Mouse (Mus musculus): Measurements from ENCODE around the gene Gm48552. TPM values are rescaled to one million over a fixed set of nuclear protein-coding genes. Genes with fewer than 3 reads are reported as not detected.

The Gm48552 gene
- polyA plus RNA-seq, 1 experiment from 2014 or later, result 0.31 TPM

DNA sequence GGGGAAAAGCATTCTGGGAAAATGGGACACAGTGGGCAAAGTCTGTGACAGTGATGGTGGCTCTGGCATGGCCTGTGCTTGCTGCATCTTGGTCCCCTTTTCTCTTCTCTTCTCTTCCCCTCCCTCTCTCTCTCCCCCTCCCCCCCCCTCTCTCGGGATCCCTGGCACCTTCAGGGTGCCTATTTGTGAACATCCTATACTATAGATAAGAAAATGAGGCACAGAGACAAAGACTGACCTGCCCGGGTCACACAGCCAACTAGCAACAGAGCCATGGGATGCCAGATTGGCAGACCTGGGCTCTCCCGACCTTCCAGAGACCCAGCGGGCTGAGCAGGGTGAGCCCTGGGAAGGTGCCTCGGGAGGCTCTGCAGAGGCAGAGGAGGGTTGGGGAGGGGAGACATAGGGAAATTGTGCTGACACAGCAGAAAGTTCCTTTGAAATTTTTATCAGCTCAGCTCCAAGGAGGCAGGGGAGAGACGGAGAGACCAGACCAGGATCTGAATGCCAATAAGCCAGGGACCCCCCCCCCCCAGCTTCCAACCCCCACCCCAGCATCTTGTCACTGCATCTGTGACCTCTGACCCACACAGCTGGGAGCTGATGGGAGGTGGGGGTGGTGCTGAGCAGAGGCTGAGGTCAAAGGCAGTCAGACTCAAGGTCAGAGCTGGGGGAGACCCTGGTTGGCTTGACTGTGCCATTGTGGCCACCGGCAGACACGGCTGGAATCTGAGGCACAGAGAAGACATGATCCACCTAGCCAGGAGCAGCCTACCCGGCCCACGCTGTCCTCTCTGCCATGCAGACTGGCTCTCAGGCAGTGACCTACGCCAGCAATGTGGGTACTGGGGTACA is 29.6 kb downstream of the Gm48552 start:
- Histone ChIP-seq H3K9me3 (ENCODE audit: control insufficient read depth) (no peaks in the 10 kb centered on the region), H3K4me3 (ENCODE audit: low read depth, low read length) (no peak overlapping the region), H3K4me2 (replicated peaks; ENCODE audit: low read depth) (no peak overlapping the region), H3K27me3 (replicated peaks; ENCODE audit: control insufficient read depth, insufficient read depth, low read length) (no peaks in the 10 kb centered on the region), H3K27ac (ENCODE audit: low read depth, low read length) (no peak overlapping the region), H3K9ac (ENCODE audit: low read depth, low read length) (no peak overlapping the region), H3K4me1 (replicated peaks; ENCODE audit: control insufficient read depth, insufficient read depth, low read length) (peaks cover 10% of the 10 kb centered on the region; the same call in 1 of the 2 replicates), H3K36me3 (ENCODE audit: control insufficient read depth, insufficient read depth) (peaks cover 7% of the 10 kb centered on the region; the same call in 1 of the 2 replicates)
- 70% methylated on average over 11 of the region's 11 CpGs for WGBS
- no peak for ATAC-seq
- no peak for TF ChIP-seq CTCF (IDR thresholded peaks at IDR 0.05; ENCODE audit: low read depth)

DNA sequence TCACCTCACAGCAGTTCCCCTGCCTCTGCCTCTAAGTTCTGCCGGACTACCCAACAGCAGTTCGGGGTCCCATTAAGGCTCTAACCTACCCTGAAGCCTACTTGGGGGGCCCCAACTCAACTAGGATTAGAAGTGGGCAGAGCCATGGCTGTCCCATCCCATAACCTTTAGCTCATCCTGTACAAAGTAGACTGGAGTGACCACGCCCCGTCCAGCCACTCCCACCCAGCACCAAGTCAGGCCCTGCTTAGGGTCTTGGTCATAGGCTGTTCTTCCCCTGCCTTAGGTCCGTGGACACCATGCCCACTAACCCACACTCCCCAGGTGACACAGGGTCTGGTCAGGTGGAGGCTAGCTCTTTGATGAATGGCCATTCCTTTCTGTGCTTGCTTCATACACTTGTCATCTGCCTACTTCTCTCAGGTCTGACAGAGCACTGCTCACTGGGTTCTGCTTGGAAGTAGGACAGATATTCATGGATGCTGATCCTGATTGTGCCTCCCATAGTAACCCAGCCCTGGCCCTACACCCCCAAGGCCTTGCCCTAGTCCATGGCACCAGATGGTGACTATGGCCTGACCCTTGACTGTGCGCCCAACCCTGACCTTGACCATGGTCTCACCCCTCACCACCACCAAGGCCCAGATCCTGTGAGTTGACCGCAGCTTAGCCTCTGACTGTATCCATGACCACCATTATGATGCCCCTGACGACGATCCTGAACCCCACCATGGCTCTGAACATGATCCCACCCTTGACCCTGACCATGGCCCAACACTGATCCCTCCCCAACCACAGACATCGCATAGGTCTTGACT is 30.5 kb downstream of the Gm48552 start:
- Histone ChIP-seq H3K36me3 (ENCODE audit: control insufficient read depth, insufficient read depth) (peaks cover 7% of the 10 kb centered on the region; the same call in 1 of the 2 replicates), H3K4me1 (replicated peaks; ENCODE audit: control insufficient read depth, insufficient read depth, low read length) (peaks cover 7% of the 10 kb centered on the region; the same call in 1 of the 2 replicates), H3K9me3 (ENCODE audit: control insufficient read depth) (no peaks in the 10 kb centered on the region), H3K9ac (ENCODE audit: low read depth, low read length) (no peak overlapping the region), H3K4me2 (replicated peaks; ENCODE audit: low read depth) (no peak overlapping the region), H3K4me3 (ENCODE audit: low read depth, low read length) (no peak overlapping the region), H3K27me3 (replicated peaks; ENCODE audit: control insufficient read depth, insufficient read depth, low read length) (peaks cover 6% of the 10 kb centered on the region), H3K27ac (ENCODE audit: low read depth, low read length) (no peak overlapping the region)
- TF ChIP-seq CTCF (IDR thresholded peaks at IDR 0.05; ENCODE audit: low read depth), result no peak
- ATAC-seq, result no peak
- 92% methylated on average over 10 of the region's 10 CpGs for WGBS

- Histone ChIP-seq H3K4me3 (ENCODE audit: low read depth, low read length) (no peak overlapping the region), H3K36me3 (ENCODE audit: control insufficient read depth, insufficient read depth) (peaks cover 7% of the 10 kb centered on the region; the same call in 1 of the 2 replicates), H3K27ac (ENCODE audit: low read depth, low read length) (no peak overlapping the region), H3K4me1 (replicated peaks; ENCODE audit: control insufficient read depth, insufficient read depth, low read length) (no peaks in the 10 kb centered on the region), H3K9me3 (ENCODE audit: control insufficient read depth) (no peaks in the 10 kb centered on the region), H3K9ac (ENCODE audit: low read depth, low read length) (no peak overlapping the region), H3K27me3 (replicated peaks; ENCODE audit: control insufficient read depth, insufficient read depth, low read length) (peaks cover 9% of the 10 kb centered on the region), H3K4me2 (replicated peaks; ENCODE audit: low read depth) (no peak overlapping the region)
- 86% methylated on average over 40 of the region's 40 CpGs for WGBS
- no peak for ATAC-seq
- TF ChIP-seq CTCF (IDR thresholded peaks at IDR 0.05; ENCODE audit: low read depth), result no peak
These were observed 31.5 kb downstream of the Gm48552 start for GRCm38 (mm10) chr10:81420191-81420767.

DNA sequence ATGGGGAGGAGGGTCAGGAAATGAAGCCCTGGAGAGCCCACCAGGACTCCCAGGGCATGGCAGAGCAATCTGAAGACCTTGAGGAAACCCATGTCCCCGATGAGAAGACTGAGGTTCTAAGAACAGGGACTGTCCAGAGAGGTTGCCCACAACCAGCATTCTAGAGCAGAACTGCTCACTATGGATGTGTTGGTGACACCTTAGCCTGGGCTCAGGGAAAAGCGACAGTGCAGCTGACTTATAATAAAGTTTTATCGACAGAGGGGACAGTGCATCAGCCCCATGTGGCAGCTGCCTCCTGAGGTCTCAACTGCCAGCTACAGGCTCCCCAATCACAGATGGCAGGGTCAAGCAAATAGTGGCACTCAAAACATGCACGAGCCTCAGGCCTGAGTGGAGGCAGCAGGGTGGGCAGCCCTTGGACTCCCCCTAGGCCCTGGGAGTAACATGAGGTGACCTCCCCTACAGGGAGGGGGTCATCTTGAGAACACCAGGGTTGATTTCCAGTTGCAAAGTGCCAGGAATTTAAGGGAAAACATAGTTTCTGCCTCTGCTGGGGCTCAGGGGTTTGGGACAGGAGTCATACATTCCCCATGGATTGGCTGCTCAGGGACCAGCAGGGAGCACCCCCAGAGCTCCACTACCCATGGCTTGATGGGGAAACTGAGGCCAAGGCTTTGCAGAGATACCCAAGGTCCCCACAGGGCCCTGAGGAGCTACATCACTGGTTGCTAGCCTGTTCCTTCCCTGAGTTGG is 32.4 kb downstream of the Gm48552 start:
- Histone ChIP-seq H3K27me3 (replicated peaks; ENCODE audit: control insufficient read depth, insufficient read depth, low read length) (peaks cover 16% of the 10 kb centered on the region), H3K4me1 (replicated peaks; ENCODE audit: control insufficient read depth, insufficient read depth, low read length) (no peaks in the 10 kb centered on the region), H3K36me3 (ENCODE audit: control insufficient read depth, insufficient read depth) (peaks cover 7% of the 10 kb centered on the region; the same call in 1 of the 2 replicates), H3K9me3 (ENCODE audit: control insufficient read depth) (no peaks in the 10 kb centered on the region), H3K9ac (ENCODE audit: low read depth, low read length) (no peak overlapping the region), H3K4me3 (ENCODE audit: low read depth, low read length) (no peak overlapping the region), H3K4me2 (replicated peaks; ENCODE audit: low read depth) (no peak overlapping the region), H3K27ac (ENCODE audit: low read depth, low read length) (no peak overlapping the region)
- ATAC-seq, result no peak
- TF ChIP-seq CTCF (IDR thresholded peaks at IDR 0.05; ENCODE audit: low read depth), result no peak
- 81% methylated on average over 4 of the region's 4 CpGs for WGBS

GRCm38 (mm10) chr10:81421797-81422100 is 32.9 kb downstream of the Gm48552 start:
- H3K27me3 ChIP-seq (replicated peaks; ENCODE audit: control insufficient read depth, insufficient read depth, low read length), result peaks cover 16% of the 10 kb centered on the region
- 75% methylated on average over 5 of the region's 5 CpGs for WGBS
- H3K4me2 ChIP-seq (replicated peaks; ENCODE audit: low read depth), result no peak overlapping the region
- TF ChIP-seq CTCF (IDR thresholded peaks at IDR 0.05; ENCODE audit: low read depth), result no peak
- peaks cover 7% of the 10 kb centered on the region; the same call in 1 of the 2 replicates for H3K36me3 ChIP-seq (ENCODE audit: control insufficient read depth, insufficient read depth)
- H3K4me3 ChIP-seq (ENCODE audit: low read depth, low read length), result no peak overlapping the region
- H3K27ac ChIP-seq (ENCODE audit: low read depth, low read length), result no peak overlapping the region
- H3K9me3 ChIP-seq (ENCODE audit: control insufficient read depth), result no peaks in the 10 kb centered on the region
- H3K9ac ChIP-seq (ENCODE audit: low read depth, low read length), result no peak overlapping the region
- no peak for ATAC-seq
- no peaks in the 10 kb centered on the region for H3K4me1 ChIP-seq (replicated peaks; ENCODE audit: control insufficient read depth, insufficient read depth, low read length)

All from intestine, postnatal 0 days (tissue).